Mouse (Mus musculus) v-Abl transformed pro-B cells (cell line): Measurements from ENCODE around the gene Lrrfip2.

Experiments
- in situ Hi-C, 2 experiments: fragments of 400-800 bp; cut with MboI; formaldehyde crosslinking; loops; one replicate each; pipeline ENCODE4 v1.15.1; 2025; ENCODE audit not compliant: unreplicated experiment in 2 of 2

The Lrrfip2 gene

GRCm38 (mm10) chr9:111117126-111117642 lies at the start of gene Lrrfip2:
TSS of gene Lrrfip2 (plus strand) at chr9:111117592.
- in situ Hi-C loops: loop anchor here in 1 of 2 experiments (5.0 kb wide), 1 partner anchor 155 kb away; the partner anchor contains the start of genes Epm2aip1 and Mlh1

GRCm38 (mm10) chr9:111070546-111070961 lies 46.8 kb upstream of the Lrrfip2 start:
- in situ Hi-C loops: loop anchor here (5.0 to 10.0 kb wide), 3 partner anchors 68 to 146 kb away; no protein-coding TSS in a partner anchor

- in situ Hi-C loops: loop anchor here (5.0 to 10.0 kb wide), 3 partner anchors 70 to 147 kb away; no protein-coding TSS in a partner anchor
These were observed 45.2 kb upstream of the Lrrfip2 start for GRCm38 (mm10) chr9:111072175-111072574.

- in situ Hi-C loops: loop anchor here (5.0 to 10.0 kb wide), 3 partner anchors 71 to 148 kb away; no protein-coding TSS in a partner anchor
These were observed 44.4 kb upstream of the Lrrfip2 start for GRCm38 (mm10) chr9:111072971-111073370.

- in situ Hi-C loops: loop anchor here in 1 of 2 experiments (10.0 kb wide), 1 partner anchor 153 kb away; no protein-coding TSS in a partner anchor
These were observed 39.6 kb upstream of the Lrrfip2 start for GRCm38 (mm10) chr9:111077745-111078144.

GRCm38 (mm10) chr9:111080801-111081200 lies 36.6 kb upstream of the Lrrfip2 start:
- in situ Hi-C loops: no loop called here

GRCm38 (mm10) chr9:111081765-111082164 lies 35.6 kb upstream of the Lrrfip2 start:
- in situ Hi-C loops: no loop called here

GRCm38 (mm10) chr9:111085329-111085728 lies 32.1 kb upstream of the Lrrfip2 start:
- in situ Hi-C loops: no loop called here

GRCm38 (mm10) chr9:111086137-111086536 lies 31.3 kb upstream of the Lrrfip2 start:
- in situ Hi-C loops: no loop called here

GRCm38 (mm10) chr9:111086995-111087606 lies 30.3 kb upstream of the Lrrfip2 start:
- in situ Hi-C loops: no loop called here

- in situ Hi-C loops: no loop called here
These were observed 29.4 kb upstream of the Lrrfip2 start for GRCm38 (mm10) chr9:111087960-111088359.

GRCm38 (mm10) chr9:111088886-111089285 lies 28.5 kb upstream of the Lrrfip2 start:
- in situ Hi-C loops: no loop called here

GRCm38 (mm10) chr9:111092657-111093056 lies 24.7 kb upstream of the Lrrfip2 start:
- in situ Hi-C loops: no loop called here

GRCm38 (mm10) chr9:111093094-111093493 lies 24.3 kb upstream of the Lrrfip2 start:
- in situ Hi-C loops: no loop called here

- in situ Hi-C loops: loop anchor here (5.0 kb wide), 1 partner anchor 193 kb away; no protein-coding TSS in a partner anchor
These were observed 22.8 kb upstream of the Lrrfip2 start for GRCm38 (mm10) chr9:111094626-111095025.

GRCm38 (mm10) chr9:111095710-111096109 lies 21.7 kb upstream of the Lrrfip2 start:
- in situ Hi-C loops: loop anchor here (5.0 kb wide), 1 partner anchor 192 kb away; no protein-coding TSS in a partner anchor

- in situ Hi-C loops: loop anchor here (5.0 kb wide), 1 partner anchor 191 kb away; no protein-coding TSS in a partner anchor
These were observed 20.7 kb upstream of the Lrrfip2 start for GRCm38 (mm10) chr9:111096419-111097326.

GRCm38 (mm10) chr9:111097543-111097942 lies 19.8 kb upstream of the Lrrfip2 start:
- in situ Hi-C loops: loop anchor here (5.0 kb wide), 1 partner anchor 190 kb away; no protein-coding TSS in a partner anchor

- in situ Hi-C loops: no loop called here
These were observed 17.0 kb upstream of the Lrrfip2 start for GRCm38 (mm10) chr9:111100406-111100805.

- in situ Hi-C loops: no loop called here
These were observed 14.1 kb upstream of the Lrrfip2 start for GRCm38 (mm10) chr9:111103293-111103692.

- in situ Hi-C loops: no loop called here
These were observed 13.5 kb upstream of the Lrrfip2 start for GRCm38 (mm10) chr9:111103893-111104292.
